Mouse (Mus musculus): ENCODE measurements around the gene BC029722.

- TF ChIP-seq USF1 (IDR thresholded peaks at IDR 0.05; ENCODE audit: low read depth) (no peak), POLR2A (IDR thresholded peaks at IDR 0.05; ENCODE audit: insufficient read length, low read depth) (no peak), CEBPB (IDR thresholded peaks at IDR 0.05; ENCODE audit: insufficient read depth, poor library complexity, severe bottlenecking) (no peak), E2F4 (IDR thresholded peaks at IDR 0.05; ENCODE audit: insufficient read depth) (no peak), MAX (IDR thresholded peaks at IDR 0.05; ENCODE audit: low read depth) (no peak), MYOD1 (IDR thresholded peaks at IDR 0.05; ENCODE audit: control insufficient read depth in 1 of 3, insufficient read length in 2 of 3, low read depth in 2 of 3) (no peak), REST (IDR thresholded peaks at IDR 0.05; ENCODE audit: insufficient read depth, insufficient read length) (no peak)
Measured at GRCm38 (mm10) chr2:155786905-155787304, 32.3 kb downstream of the BC029722 start.
